Mouse (Mus musculus): ENCODE measurements around the gene Bsn. TPM values are rescaled to one million over a fixed set of nuclear protein-coding genes. Genes with fewer than 3 reads are reported as not detected.

The Bsn gene
- total RNA-seq, 2 experiments from 2014 or later = 0.62 to 1.5 TPM

Other genes with a start within 250 kb of the Bsn start
- 4.9 and 9.4 TPM in 2 replicates for gene Traip, start 240.2 kb downstream of the Bsn start, total RNA-seq (2015)
- 12.0 and 15.8 TPM in 2 replicates for gene Traip, start 240.2 kb downstream of the Bsn start, total RNA-seq (2017)
- 37.5 and 44.3 TPM in 2 replicates for gene Uba7, start 214.9 kb downstream of the Bsn start, total RNA-seq (2015)
- gene Uba7, start 214.9 kb downstream of the Bsn start, total RNA-seq (2017) = 35.6 and 43.2 TPM in 2 replicates
- 0.18 TPM in 1 of 2 replicates, not detected in the other for gene Gm20661, start 207.3 kb downstream of the Bsn start, total RNA-seq (2015)
- not detected in 2 replicates for gene Gm20661, start 207.3 kb downstream of the Bsn start, total RNA-seq (2017)
- gene Inka1, start 204.5 kb downstream of the Bsn start, total RNA-seq (2015) = 1.8 and 4.7 TPM in 2 replicates
- gene Inka1, start 204.5 kb downstream of the Bsn start, total RNA-seq (2017) = 2.6 and 3.2 TPM in 2 replicates
- gene Cdhr4, start 197.9 kb downstream of the Bsn start, total RNA-seq (2015) = 0.33 TPM in 1 of 2 replicates, not detected in the other
- gene Cdhr4, start 197.9 kb downstream of the Bsn start, total RNA-seq (2017) = 0.51 and 1.7 TPM in 2 replicates
- gene Gm20662, start 194.0 kb downstream of the Bsn start, total RNA-seq (2015) = not detected in 2 replicates
- gene Gm20662, start 194.0 kb downstream of the Bsn start, total RNA-seq (2017) = not detected in 2 replicates
- 20.1 and 24.6 TPM in 2 replicates for gene Ip6k1, start 187.9 kb downstream of the Bsn start, total RNA-seq (2015)
- gene Ip6k1, start 187.9 kb downstream of the Bsn start, total RNA-seq (2017) = 35.2 and 109 TPM in 2 replicates
- 6.4 and 6.9 TPM in 2 replicates for gene Gmppb, start 141.1 kb downstream of the Bsn start, total RNA-seq (2015)
- gene Gmppb, start 141.1 kb downstream of the Bsn start, total RNA-seq (2017) = 14.0 and 19.1 TPM in 2 replicates
- gene Amigo3, start 137.2 kb downstream of the Bsn start, total RNA-seq (2015) = 1.2 and 1.5 TPM in 2 replicates
- 2.0 and 2.6 TPM in 2 replicates for gene Amigo3, start 137.2 kb downstream of the Bsn start, total RNA-seq (2017)
- gene Mst1, start 109.9 kb downstream of the Bsn start, total RNA-seq (2015) = 0.69 TPM in 1 of 2 replicates, not detected in the other
- not detected in 2 replicates for gene Mst1, start 109.9 kb downstream of the Bsn start, total RNA-seq (2017)
- 27.8 and 30.7 TPM in 2 replicates for gene Rnf123, start 107.0 kb downstream of the Bsn start, total RNA-seq (2015)
- 20.9 and 21.1 TPM in 2 replicates for gene Rnf123, start 107.0 kb downstream of the Bsn start, total RNA-seq (2017)
- gene Apeh, start 95.8 kb downstream of the Bsn start, total RNA-seq (2015) = 37.9 and 41.0 TPM in 2 replicates
- 56.9 and 61.8 TPM in 2 replicates for gene Apeh, start 95.8 kb downstream of the Bsn start, total RNA-seq (2017)
- gene Dag1, start 73.6 kb upstream of the Bsn start, total RNA-seq (2015) = 11.6 and 12.3 TPM in 2 replicates
- gene Dag1, start 73.6 kb upstream of the Bsn start, total RNA-seq (2017) = 4.6 and 5.4 TPM in 2 replicates
- gene Nicn1, start 100.0 kb upstream of the Bsn start, total RNA-seq (2015) = 3.9 and 4.3 TPM in 2 replicates
- 2.6 and 3.6 TPM in 2 replicates for gene Nicn1, start 100.0 kb upstream of the Bsn start, total RNA-seq (2017)
- 0.71 TPM in 1 of 2 replicates, not detected in the other for gene Amt, start 106.5 kb upstream of the Bsn start, total RNA-seq (2015)
- 0.11 TPM in 1 of 2 replicates, not detected in the other for gene Amt, start 106.5 kb upstream of the Bsn start, total RNA-seq (2017)
- gene Rhoa, start 115.7 kb upstream of the Bsn start, total RNA-seq (2015) = 468 and 473 TPM in 2 replicates
- 585 and 627 TPM in 2 replicates for gene Rhoa, start 115.7 kb upstream of the Bsn start, total RNA-seq (2017)
- 16.5 and 23.8 TPM in 2 replicates for gene Tcta, start 115.8 kb upstream of the Bsn start, total RNA-seq (2015)
- 6.2 and 8.4 TPM in 2 replicates for gene Tcta, start 115.8 kb upstream of the Bsn start, total RNA-seq (2017)
- 2,393 and 2,822 TPM in 2 replicates for gene Gpx1, start 148.5 kb upstream of the Bsn start, total RNA-seq (2015)
- 1,668 and 1,978 TPM in 2 replicates for gene Gpx1, start 148.5 kb upstream of the Bsn start, total RNA-seq (2017)
- 144 and 148 TPM in 2 replicates for gene Usp4, start 157.5 kb upstream of the Bsn start, total RNA-seq (2015)
- 75.0 and 78.7 TPM in 2 replicates for gene Usp4, start 157.5 kb upstream of the Bsn start, total RNA-seq (2017)
- gene 1700102P08Rik, start 202.4 kb upstream of the Bsn start, total RNA-seq (2015) = 0.47 and 0.98 TPM in 2 replicates
- 1.4 and 3.0 TPM in 2 replicates for gene 1700102P08Rik, start 202.4 kb upstream of the Bsn start, total RNA-seq (2017)
- gene Ccdc36, start 238.1 kb upstream of the Bsn start, total RNA-seq (2015) = not detected in 2 replicates
- gene Ccdc36, start 238.1 kb upstream of the Bsn start, total RNA-seq (2017) = 0.15 and 0.28 TPM in 2 replicates
- gene BC048562, start 246.1 kb upstream of the Bsn start, total RNA-seq (2015) = not detected in 2 replicates
- gene BC048562, start 246.1 kb upstream of the Bsn start, total RNA-seq (2017) = not detected in 2 replicates

Measured in megakaryocyte, adult 5-6 weeks (primary cell).